Mouse (Mus musculus) fibroblast of lung, adult 2 months (primary cell): ENCODE data around the gene Itga10.
A peak's percentile ranks its signal among the peaks of the same experiment; 100 is the strongest.
"Not testable (repeated sequence)": the region's sequence is repeated elsewhere in the genome, so short reads cannot be mapped to it uniquely, and the experiment has no call there.

Experiments
- DNase-seq: peaks from one replicate; pipeline ENCODE4 v3.0.0-alpha.2; 2011; ENCODE audit warnings: low read depth

The Itga10 gene

DNA sequence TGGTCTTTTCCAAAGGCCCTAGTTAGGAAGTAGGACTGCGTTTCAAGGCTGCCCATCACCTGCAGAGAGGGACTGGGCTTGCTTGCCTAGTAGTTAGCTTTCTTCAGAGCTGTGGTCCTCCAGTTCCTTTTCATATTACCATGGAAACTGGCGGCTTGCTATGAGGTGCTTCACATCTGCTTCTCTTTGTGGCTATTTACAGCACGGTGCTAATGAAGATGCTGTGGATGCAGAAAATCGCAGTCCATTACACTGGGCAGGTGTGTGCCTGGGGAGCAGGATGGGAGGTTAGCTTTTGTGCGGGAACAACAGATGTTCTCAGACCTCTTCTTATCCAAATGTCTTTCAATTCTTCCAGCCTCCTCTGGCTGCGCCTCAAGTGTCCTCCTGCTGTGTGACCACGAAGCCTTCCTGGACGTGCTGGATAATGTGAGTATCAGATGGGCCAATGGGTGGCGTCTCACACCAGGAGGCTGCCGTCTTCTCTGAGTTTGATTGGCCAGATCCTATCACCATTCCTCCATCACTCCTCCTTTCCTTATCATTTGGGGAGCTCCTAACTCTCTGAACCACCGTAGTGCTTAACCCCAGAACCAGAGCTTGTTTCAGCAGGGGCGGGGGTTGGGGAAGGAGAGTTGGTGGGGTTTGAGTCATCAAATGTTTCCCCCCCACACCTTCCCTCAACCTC lies 35.0 kb downstream of the Itga10 start:
- DNase-seq: no peak

DNA sequence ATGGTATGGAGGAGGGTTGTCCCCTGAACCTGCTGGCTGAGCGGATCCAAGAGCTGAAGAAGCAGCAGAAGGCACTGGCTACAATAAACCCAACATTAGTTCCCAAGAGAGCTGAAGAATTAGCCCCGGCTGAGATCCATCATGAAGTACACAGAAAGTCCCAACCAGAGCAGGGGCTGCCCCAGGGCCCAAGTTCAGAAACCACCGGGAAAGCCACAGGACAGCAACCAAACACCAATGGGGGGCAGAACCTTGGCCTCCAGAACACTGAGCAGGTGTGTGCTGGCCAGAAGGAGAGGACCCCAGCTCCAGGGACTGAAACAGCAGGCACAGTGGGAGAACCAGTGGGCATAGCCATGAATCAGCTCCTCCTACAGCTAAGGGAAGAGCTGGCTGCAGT lies 38.1 kb downstream of the Itga10 start:
- DNase-seq: no peak

DNA sequence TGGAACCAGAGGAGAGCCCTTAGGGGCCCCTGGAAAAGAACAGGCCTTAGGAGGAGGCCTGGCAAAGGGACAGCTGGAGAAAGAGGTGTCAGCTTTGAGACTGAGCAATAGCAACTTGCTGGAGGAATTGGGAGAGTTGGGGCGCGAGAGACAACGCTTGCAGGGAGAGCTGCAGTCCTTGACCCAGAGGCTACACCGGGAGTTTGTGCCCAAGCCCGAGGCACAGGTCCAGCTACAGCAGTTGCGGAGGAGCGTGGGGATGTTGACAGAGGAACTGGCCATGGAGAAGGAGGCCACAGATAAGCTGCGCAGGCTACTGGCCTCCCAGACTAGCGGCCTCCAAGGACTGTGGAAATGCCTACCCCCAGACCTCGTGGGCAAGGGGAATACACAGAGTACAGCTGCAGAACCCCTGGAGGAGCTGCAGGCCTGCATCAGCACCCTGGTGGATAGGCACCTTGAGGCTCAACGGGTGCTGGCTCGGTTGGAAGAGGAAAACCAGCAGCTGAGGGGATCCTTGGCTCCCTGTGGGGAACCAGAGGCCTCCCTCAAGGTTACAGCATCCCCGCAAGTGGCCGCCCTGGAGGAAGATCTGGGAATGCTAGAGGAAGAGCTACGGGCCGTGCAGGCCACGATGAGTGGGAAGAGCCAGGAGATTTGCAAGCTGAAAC lies 38.9 kb downstream of the Itga10 start:
- DNase-seq: no peak

DNA sequence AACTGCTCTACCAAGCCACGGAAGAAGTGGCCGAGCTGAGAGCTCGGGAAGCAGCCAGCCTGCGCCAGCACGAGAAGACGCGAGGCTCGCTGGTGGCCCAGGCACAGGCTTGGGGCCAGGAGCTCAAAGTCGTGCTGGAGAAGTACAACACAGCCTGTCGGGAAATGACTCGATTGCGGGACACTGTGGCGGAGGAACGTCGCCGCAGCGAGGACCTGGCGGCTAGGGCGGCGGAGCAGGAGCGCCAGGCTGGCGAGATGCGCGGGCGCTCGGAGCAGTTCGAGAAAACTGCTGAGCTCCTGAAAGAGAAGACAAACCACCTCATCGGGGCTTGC lies 39.4 kb downstream of the Itga10 start:
- no peak for DNase-seq

- not testable (repeated sequence) for DNase-seq
Observed at GRCm38 (mm10) chr3:96686057-96686456, 40.7 kb downstream of the Itga10 start.

DNA sequence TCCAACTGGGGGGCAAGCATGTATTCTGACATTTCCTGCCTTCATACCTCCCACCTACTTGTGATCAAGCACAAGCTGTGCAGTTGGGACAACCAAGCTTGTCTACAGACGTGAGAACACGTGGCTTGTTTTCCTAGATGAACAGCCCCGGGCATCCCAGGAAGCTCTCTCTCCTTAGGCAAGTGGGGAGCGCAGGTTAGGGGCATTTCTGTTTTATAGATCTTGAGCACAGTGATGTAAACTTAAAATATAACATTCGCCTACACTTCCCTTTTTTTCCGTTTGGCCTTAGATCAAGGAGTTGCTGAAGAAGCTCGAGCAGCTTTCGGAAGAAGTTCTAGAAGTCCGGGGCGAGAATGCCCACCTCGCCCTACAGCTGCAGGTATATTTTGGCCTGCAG lies 43.5 kb downstream of the Itga10 start:
- no peak for DNase-seq

- DNase-seq: no peak
Observed at GRCm38 (mm10) chr3:96690298-96690697, 44.9 kb downstream of the Itga10 start.

DNA sequence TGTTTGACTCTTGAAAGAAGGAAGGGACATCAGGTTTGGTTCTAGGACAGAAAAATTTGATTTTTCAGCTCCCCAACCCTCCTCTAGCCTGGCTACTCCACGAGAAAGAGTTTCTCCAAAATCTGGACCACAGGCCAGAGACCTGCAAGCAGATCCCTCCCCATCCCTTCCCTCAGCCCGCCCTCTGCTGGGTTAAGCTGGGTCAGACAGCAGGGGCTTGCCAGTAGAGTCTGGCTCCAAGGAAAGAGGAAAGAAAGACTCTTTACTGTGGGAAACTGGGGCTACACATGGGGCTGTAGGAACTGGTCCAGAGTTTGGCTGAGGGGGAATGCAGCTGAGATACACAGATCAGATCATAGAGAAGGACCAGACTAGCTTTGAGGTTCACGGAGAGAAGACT lies 47.1 kb downstream of the Itga10 start:
- no peak for DNase-seq

- no peak for DNase-seq
Observed at GRCm38 (mm10) chr3:96693579-96693978, 48.2 kb downstream of the Itga10 start.

DNA sequence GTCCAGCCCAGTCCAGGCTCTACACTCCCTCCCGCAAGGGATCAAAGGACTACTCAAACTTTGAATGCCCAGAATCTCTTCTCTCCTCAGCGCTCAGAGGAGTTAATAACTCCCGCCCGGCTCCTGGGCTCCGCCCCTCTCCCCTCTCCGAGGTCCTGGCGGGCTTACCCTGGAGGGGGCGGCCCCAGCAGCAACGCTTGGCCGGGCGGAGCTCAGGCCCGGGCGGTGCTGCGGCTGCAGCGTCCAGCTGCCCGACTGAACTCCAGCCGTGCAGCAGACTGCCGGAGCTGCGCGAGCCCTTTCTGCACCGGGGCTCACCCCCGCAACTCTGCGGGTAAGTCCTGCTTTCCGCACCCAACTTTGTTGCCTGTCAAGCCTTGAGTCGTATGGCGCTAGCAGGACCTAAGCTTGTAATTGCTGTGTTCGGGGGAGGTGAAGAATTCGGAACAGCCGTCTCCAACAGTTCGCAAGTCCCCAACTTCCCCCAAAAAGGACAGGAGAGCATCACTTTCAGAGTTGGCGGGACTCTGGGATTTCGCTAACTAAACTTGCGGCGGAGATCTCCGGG lies 50.9 kb downstream of the Itga10 start, which contains the start of gene Pias3:
TSS of gene Pias3 (plus strand) at position 187 of the 568 bp plus-strand sequence.
- peak; percentile 53 for DNase-seq

- DNase-seq: peak; percentile 61
Observed at GRCm38 (mm10) chr3:96696766-96697732, 51.7 kb downstream of the Itga10 start.

- no peak for DNase-seq
Observed at GRCm38 (mm10) chr3:96698993-96699690, 53.8 kb downstream of the Itga10 start.

DNA sequence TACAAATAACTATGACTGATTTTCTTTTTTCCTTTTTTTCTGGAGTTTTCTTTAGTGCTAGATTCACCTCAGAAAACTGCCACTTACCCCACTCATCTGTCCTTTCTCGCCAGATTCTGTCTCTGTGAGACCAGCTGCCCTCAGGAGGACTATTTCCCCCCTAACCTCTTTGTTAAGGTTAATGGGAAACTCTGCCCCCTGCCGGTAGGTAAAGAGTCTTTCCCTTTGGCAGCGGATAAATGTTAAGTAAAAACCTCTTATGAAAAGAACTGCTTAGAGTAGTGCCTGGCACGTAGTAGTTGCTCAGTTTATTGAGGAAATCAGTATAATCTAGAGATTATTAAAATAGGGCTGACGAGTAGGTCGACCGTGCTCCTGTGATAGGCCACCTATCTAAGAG lies 55.0 kb downstream of the Itga10 start:
- no peak for DNase-seq

DNA sequence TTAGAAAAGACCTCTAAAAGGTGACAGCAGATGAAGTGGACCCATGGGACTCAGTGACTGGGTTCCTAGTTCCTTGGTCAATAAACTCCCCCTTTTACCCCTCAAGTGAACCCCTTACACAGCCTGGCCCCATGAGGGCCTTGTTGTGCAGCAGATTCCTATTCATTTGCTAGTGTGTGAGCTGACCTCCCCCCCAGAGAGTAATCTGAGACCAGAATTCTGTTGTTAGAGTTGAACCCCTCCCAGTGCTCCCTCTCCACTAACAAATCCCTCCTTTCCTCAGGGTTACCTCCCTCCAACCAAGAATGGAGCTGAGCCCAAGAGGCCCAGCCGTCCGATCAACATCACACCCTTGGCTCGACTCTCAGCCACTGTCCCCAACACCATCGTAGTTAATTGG lies 55.6 kb downstream of the Itga10 start:
- no peak for DNase-seq

GRCm38 (mm10) chr3:96704778-96705177 lies 59.4 kb downstream of the Itga10 start:
- no peak for DNase-seq

DNA sequence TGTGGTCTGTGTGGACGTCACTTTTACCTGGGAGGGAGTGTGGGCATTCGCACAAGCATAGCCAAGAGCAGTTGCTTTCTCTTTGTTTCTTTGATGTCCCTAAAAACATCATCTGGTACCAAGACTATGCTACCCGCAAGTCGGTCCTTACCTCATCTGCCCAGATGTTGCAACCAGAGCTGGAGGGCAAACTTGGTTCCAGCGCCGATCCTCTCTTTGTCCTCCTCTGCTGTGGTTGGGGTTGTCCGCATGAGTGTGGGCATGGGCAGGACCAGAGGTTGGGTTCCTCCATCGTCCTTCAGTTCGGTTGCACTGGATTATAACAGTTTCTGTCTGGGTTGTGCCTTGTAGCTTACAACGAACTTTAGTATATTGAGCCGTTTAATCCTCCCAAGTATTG lies 60.8 kb downstream of the Itga10 start:
- DNase-seq: no peak

DNA sequence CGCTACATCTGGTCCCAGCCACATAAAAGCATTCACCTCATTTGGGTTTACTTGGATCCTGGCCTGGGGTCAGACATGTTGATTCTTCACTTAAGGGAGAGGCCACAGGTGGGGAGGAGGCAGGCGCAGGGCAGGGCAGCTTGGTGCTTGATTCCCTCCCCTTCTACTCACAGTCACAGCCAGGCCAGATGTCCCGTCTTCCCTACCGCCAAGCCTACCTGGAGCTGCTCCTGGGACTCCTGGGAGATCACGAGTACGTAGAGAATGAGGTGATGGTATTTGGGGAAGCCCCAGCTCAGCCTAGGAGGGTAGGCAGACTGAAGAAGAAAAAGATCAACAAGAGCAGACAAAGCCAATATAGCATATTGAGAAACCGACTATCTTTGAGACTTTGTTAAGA lies 61.6 kb downstream of the Itga10 start:
- no peak for DNase-seq

DNA sequence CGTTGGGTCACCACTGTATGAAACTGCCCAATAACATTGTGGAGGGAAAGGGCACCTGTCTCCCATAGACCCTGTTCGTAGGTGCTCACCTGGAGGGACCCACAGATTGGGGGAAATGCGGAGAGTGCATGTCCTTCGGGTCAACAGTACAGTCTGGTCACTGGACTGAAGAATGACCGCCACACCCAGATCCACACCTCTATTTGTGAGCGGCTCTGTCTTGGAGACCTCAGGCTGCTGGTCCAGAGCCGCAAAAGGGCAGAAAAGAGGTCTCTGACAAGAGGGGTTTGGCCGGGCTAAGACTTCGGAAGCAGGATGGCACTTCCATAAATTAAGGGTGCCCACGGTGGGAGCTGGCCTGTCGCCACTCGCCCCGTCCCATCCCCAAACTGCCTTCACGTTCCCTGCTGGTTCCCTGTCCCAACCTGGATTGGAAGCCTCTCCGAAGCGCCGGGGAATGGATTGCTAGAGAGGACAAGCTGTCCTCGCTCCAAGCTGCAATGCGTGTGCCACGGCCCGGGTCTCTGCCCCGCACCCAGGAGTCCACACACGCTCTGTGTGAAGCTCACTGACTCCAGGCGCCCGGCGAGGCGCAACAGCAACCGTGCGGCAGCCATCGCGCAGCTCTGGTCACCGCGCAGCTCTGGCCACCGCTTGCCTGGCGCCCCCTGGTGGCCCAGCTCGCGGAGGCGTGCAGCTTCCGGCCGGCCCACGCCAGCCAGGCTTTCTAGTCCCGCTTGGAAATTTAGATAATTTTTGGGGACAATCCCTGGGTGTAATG lies 62.7 kb downstream of the Itga10 start, which contains the start of gene Nudt17:
TSS of gene Nudt17 (minus strand) at position 660 of the 781 bp plus-strand sequence.
- no peak for DNase-seq

DNA sequence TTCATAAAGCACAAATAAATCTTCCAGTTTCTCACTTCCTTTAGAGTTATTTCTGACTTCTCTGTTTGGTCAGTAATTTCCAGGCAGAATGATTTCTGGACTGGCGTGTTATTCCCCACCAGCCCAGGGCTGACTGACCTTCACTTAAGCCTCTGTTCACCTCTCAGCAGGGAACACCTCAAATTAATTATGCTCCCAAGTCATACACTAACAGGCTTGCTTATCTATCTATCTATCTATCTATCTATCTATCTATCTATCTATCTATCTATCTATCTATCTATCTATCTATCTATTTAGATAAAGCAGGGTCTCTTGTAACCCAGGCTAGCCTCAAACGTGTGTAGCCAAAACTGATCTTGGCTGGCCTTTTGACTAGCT lies 63.3 kb downstream of the Itga10 start:
- DNase-seq: no peak
